Mouse (Mus musculus) 3134 (cell line): ENCODE results near the gene Net1.
"Not testable (repeated sequence)": the region's sequence is repeated elsewhere in the genome, so short reads cannot be mapped to it uniquely, and the experiment has no call there.

Experiments
- DNase-seq: peaks from one replicate; pipeline ENCODE4 v3.0.0-alpha.2; 2011; ENCODE audit warnings: low spot score; ENCODE audit not compliant: insufficient read length; ENCODE audit errors: extremely low read depth

The Net1 gene

GRCm38 (mm10) chr13:3837312-3837807 lies 80.7 kb downstream of the Net1 start, which contains the start of gene Calm4:
Gene Calm4, plus strand, starts transcription at chr13:3837757.
- DNase-seq, result not testable (repeated sequence)

- DNase-seq, result not testable (repeated sequence)
Measured at GRCm38 (mm10) chr13:3833644-3834043, 84.4 kb downstream of the Net1 start.

GRCm38 (mm10) chr13:3832450-3832849 lies 85.6 kb downstream of the Net1 start:
- no peak for DNase-seq
